Mouse (Mus musculus) embryonic facial prominence, embryonic 15.5 days (tissue): ENCODE results near the gene Mapk6. TPM values are rescaled to one million over a fixed set of nuclear protein-coding genes. Genes with fewer than 3 reads are reported as not detected.
"Not testable (repeated sequence)": the region's sequence is repeated elsewhere in the genome, so short reads cannot be mapped to it uniquely, and the experiment has no call there.

Source experiments
- ATAC-seq: fragments of 200-750 bp; cut with Nextera tagmentation; 2 replicates; pipeline ENCODE4 v1.8.0; 2017; ENCODE audit warnings: low read depth, moderate TSS enrichment; ENCODE audit not compliant: insufficient number of reproducible peaks, low FRiP score, low TSS enrichment
- H3K27ac ChIP-seq: fragments of 300-500 bp; sonication (generic); replicated peaks from 2 replicates; pipeline ENCODE4 v1.5.1; 2015; ENCODE audit warnings: mild to moderate bottlenecking, inconsistent platforms
- H3K27me3 ChIP-seq: fragments of 300-500 bp; sonication (generic); 2 replicates; pipeline ENCODE4 v1.6.1; 2015; ENCODE audit warnings: inconsistent platforms
- H3K36me3 ChIP-seq: fragments of 300-500 bp; sonication (generic); 2 replicates; pipeline ENCODE4 v1.6.1; 2015; ENCODE audit warnings: mild to moderate bottlenecking, inconsistent platforms
- H3K4me1 ChIP-seq: fragments of 300-500 bp; sonication (generic); 2 replicates; pipeline ENCODE4 v1.6.1; 2015; ENCODE audit warnings: inconsistent platforms
- H3K4me2 ChIP-seq: fragments of 300-500 bp; sonication (generic); replicated peaks from 2 replicates; pipeline ENCODE4 v1.6.1; 2015; ENCODE audit warnings: mild to moderate bottlenecking, inconsistent platforms
- H3K4me3 ChIP-seq: fragments of 300-500 bp; sonication (generic); replicated peaks from 2 replicates; pipeline ENCODE4 v1.5.1; 2015; ENCODE audit warnings: mild to moderate bottlenecking, inconsistent platforms
- H3K9ac ChIP-seq: fragments of 300-500 bp; sonication (generic); 2 replicates; pipeline ENCODE4 v1.6.1; 2015; ENCODE audit warnings: inconsistent platforms
- H3K9me3 ChIP-seq: fragments of 300-500 bp; sonication (generic); replicated peaks from 2 replicates; pipeline ENCODE4 v1.6.1; 2016; ENCODE audit warnings: inconsistent platforms
- WGBS: fragments of 180-500 bp; shearing (Covaris S2); methylation state at CpG from one replicate; pipeline ENCODE4 v1.1.7; 2015; 5-methylcytosine and 5-hydroxymethylcytosine counted together
- polyA plus RNA-seq: library from polyadenylated mRNA; unstranded; fragments of >200 nt; fragmentation: Nextera tagmentation; extraction: Ambion mirVana; gene quantifications from 2 replicates; pipeline ENCODE4 v1.2.1, GENCODE M21; 2015

The Mapk6 gene
- 58.1 and 60.2 TPM in 2 replicates for polyA plus RNA-seq

DNA sequence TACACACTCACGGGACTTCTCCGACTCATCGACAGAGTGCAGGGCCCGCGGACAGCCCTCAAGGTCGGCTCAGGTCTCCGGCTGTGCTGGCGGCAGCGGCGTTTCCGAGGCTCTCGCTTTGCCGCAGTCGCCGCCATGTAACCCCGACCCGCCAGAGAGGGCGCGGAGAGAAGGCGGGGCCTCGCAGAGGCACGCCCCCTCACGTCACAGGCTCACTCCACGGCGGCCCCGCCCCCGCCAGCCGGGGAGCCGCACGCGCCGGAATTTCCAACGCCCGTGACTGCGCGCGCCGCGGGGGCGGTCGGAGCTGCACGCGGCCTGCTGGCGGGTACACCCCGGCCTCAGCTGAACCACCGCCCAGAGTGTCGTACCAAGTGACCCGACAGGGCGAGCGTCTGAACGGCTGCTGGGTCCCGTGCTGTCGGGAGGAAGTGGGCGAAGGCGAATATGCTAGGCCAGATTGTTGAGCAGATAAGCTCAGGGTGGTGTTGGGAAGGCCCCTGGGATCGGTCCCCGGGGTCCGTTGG lies at the start of gene Mapk6:
Gene Mapk6, minus strand, starts transcription at position 154 of the 527 bp plus-strand sequence.
- Histone ChIP-seq H3K4me3 (peak within 1 kb of the TSS; percentile 85), H3K9me3 (no peaks in the 10 kb centered on the region), H3K27me3 (no peaks in the 10 kb centered on the region), H3K27ac (peak within 1 kb of the TSS; percentile 98), H3K9ac (peak within 1 kb of the TSS; percentile 75), H3K4me2 (peak within 1 kb of the TSS; percentile 66), H3K36me3 (no peaks in the 10 kb centered on the region), H3K4me1 (peaks cover 23% of the 10 kb centered on the region; the same call in 1 of the 2 replicates)
- under 1% methylated on average over 55 of the region's 58 CpGs for WGBS
- peak; percentile 92 for ATAC-seq

DNA sequence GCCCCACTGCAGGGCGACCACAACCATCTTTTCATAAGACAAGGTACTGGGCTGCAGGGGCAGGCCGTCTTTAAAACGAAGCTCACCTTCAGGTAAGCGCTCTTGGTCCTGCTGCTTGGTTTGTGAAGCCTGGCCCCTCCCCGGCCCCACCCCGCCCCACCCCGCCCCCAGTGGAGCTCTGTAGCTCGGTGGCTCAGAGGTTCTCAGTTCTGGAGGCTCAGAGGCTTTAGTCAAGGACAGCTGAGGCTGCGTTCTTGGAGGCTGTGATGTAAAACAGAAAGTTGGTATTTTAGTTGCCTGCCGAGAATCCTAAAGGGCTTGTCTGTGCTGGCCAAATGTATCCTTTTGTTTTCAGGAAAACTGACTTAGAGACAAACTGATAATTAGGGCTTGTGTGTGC lies 45.9 kb upstream of the Mapk6 start:
- Histone ChIP-seq H3K27ac (no peak overlapping the region), H3K4me3 (no peak overlapping the region), H3K27me3 (no peaks in the 10 kb centered on the region), H3K4me2 (no peak overlapping the region), H3K36me3 (peaks cover 94% of the 10 kb centered on the region), H3K9me3 (no peaks in the 10 kb centered on the region), H3K9ac (no peak overlapping the region), H3K4me1 (no peaks in the 10 kb centered on the region)
- no peak for ATAC-seq
- WGBS: 64% methylated on average over 10 of the region's 10 CpGs

DNA sequence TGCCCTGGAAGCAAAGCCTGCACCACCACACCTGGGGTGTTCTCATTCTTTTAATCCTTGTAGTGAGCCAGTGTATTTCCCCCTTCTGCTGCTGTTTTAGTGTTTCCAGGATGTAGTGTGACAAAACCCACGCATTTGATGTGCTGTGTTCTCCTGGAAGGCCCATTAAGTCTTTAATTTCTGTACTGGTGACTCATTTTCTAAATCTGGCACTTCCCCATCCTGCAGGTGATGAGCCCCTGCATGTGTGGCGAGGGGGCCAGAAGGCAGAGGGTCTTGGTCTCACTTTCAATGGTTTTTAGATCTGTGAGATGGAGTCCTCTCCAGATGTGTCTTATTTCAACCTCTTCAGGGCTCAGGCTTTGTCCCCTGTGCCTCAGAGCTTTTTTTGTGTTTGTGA lies 44.2 kb upstream of the Mapk6 start:
- peak overlapping the region; percentile 11; the same call in 1 of the 2 replicates for H3K27ac ChIP-seq
- 76% methylated on average over 2 of the region's 2 CpGs for WGBS
- no peak overlapping the region for H3K9ac ChIP-seq
- no peak overlapping the region for H3K4me2 ChIP-seq
- H3K36me3 ChIP-seq: peaks cover 89% of the 10 kb centered on the region
- H3K4me3 ChIP-seq: no peak overlapping the region
- no peak for ATAC-seq
- no peaks in the 10 kb centered on the region for H3K27me3 ChIP-seq
- H3K4me1 ChIP-seq: no peaks in the 10 kb centered on the region
- no peaks in the 10 kb centered on the region for H3K9me3 ChIP-seq

DNA sequence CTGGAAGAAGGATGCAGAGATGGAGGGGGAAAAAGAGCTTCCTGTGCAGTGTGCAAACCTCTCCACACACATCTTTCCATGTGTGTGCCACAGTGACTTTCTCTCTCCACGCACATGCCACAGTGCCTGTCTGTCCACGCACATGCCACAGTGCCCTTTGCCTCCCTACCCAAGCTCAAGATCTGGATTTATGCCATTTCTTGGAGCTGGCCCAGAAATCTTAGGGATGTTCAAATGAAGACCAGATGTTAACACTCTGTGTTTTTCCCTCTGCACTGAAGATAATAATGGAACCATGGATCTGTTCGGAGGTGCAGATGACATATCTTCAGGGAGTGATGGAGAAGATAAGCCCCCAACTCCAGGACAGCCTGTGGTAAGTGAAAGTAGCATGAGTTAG lies 38.2 kb upstream of the Mapk6 start:
- Histone ChIP-seq H3K4me2 (no peak overlapping the region), H3K9ac (no peak overlapping the region), H3K27me3 (no peaks in the 10 kb centered on the region), H3K36me3 (peaks cover 73% of the 10 kb centered on the region), H3K27ac (no peak overlapping the region), H3K4me3 (no peak overlapping the region), H3K4me1 (peaks cover under 1% of the 10 kb centered on the region), H3K9me3 (no peaks in the 10 kb centered on the region)
- 52% methylated on average over 3 of the region's 3 CpGs for WGBS
- no peak for ATAC-seq

DNA sequence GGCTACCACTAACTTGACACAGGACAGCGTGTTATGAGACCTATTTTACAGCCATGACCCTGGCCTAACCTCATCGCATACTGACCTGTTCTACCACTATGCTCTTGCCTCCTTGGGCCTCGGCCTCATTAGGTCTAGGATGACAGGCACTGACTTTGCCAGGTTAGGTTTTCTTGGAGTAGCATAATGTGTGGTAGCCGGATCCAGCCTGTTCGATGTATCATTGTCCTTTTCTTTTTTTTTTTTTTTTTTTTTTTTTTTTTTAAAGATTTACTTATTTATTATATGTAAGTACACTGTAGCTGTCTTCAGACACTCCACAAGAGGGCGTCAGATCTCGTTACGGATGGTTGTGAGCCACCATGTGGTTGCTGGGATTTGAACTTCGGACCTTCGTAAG lies 36.8 kb upstream of the Mapk6 start:
- not testable (repeated sequence) for ATAC-seq, H3K9me3 ChIP-seq, H3K4me3 ChIP-seq, H3K27me3 ChIP-seq, H3K27ac ChIP-seq, H3K9ac ChIP-seq, H3K4me2 ChIP-seq
- 81% methylated on average over 10 of the region's 10 CpGs for WGBS
- Histone ChIP-seq H3K36me3 (peaks cover 62% of the 10 kb centered on the region), H3K4me1 (peaks cover 11% of the 10 kb centered on the region)

DNA sequence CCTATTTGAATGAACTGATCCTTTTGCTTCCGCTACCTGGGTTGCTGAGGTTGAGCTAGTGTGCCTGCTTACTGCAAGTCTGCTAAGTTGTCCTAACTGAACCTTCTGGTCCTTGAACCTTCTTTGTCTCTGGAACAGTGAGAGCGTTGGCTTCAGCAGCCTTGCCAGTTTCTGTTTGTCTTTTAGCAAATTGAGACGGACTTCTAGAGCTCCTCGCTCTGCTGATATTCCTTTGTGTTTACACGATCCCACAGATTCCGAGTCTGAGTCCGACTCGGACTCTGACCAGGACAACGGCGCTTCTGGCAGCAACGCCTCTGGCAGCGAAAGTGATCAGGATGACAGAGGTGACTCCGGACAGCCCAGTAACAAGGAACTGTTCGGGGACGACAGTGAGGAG lies 35.2 kb upstream of the Mapk6 start:
- H3K9me3 ChIP-seq: no peaks in the 10 kb centered on the region
- ATAC-seq: no peak
- no peak overlapping the region for H3K4me2 ChIP-seq
- H3K9ac ChIP-seq: no peak overlapping the region
- 91% methylated on average over 15 of the region's 15 CpGs for WGBS
- H3K27ac ChIP-seq: no peak overlapping the region
- no peak overlapping the region for H3K4me3 ChIP-seq
- H3K4me1 ChIP-seq: peaks cover 11% of the 10 kb centered on the region
- H3K27me3 ChIP-seq: no peaks in the 10 kb centered on the region
- H3K36me3 ChIP-seq: peaks cover 53% of the 10 kb centered on the region

DNA sequence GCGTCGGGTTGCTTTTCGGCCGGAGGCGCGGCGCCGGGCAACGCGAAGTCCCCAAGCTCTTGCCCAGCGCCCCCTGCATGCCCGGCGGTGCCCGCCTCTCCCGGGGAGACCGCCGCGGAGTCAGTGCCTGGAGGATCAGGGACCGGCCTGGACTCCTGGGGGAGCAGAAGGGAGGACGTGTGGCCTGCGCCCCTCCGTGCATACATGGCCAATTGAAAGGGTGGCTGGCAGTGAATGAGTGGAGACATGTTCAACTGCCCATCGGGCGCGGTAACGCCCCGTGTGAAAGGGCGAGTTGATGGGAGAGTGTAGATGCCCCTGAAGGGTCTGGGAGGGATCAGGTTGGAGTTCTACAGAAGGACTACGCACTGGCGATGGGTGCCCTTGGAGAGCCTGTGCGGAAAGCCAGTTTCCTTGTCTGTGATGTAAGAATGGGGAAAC lies 31.9 kb upstream of the Mapk6 start:
- Histone ChIP-seq H3K27ac (peak overlapping the region; percentile 91), H3K36me3 (peaks cover 22% of the 10 kb centered on the region), H3K27me3 (no peaks in the 10 kb centered on the region), H3K4me3 (peak overlapping the region; percentile 88), H3K9me3 (no peaks in the 10 kb centered on the region), H3K4me1 (peaks cover 11% of the 10 kb centered on the region), H3K9ac (peak overlapping the region; percentile 90), H3K4me2 (peak overlapping the region; percentile 76)
- ATAC-seq: peak; percentile 74
- 0% methylated on average over 23 of the region's 31 CpGs for WGBS

DNA sequence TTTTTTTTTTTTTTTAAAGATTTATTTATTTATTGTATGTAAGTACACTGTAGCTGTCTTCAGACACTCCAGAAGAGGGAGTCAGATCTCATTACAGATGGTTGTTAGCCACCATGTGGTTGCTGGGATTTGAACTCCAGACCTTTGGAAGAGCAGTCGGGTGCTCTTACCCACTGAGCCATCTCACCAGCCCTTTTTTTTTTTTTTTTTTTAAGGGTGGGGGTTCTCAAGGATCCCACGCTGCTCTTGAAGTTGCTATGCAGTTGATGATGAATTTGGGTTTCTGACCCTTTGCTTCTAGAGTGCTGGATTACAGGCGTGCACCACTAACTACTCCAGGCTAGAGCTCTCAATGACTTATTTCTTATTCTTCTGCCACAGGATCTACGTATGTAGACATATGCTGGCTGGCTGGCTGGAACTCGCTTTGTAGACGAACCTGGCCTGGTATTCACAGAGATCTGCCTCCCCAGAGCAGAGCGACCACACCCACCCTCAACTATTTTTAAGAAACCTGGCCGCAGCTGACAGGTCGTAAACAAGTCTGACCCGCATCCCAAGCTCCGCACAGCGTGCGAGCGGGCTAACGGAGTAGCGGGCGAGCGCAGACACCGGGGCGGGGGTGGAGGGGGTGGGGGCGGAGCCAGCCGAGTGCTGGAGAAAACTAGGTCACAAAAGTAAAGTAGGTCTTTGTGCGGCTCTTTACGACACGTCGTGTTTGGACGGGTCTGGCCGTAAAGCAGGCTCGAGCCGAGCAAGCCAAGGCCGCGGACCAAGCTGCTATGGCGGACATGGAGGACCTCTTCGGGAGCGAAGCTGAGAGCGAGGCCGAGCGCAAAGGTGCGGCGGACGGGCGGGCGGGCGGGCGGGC lies 31.2 kb upstream of the Mapk6 start, which contains the start of gene Leo1:
Gene Leo1, plus strand, starts transcription at position 729 of the 871 bp plus-strand sequence.
- Histone ChIP-seq H3K9ac (peak within 1 kb of the TSS; percentile 90), H3K36me3 (peaks cover 16% of the 10 kb centered on the region), H3K9me3 (no peaks in the 10 kb centered on the region), H3K4me2 (peak within 1 kb of the TSS; percentile 76), H3K4me1 (peaks cover 13% of the 10 kb centered on the region), H3K4me3 (peak within 1 kb of the TSS; percentile 88), H3K27ac (peak within 1 kb of the TSS; percentile 91), H3K27me3 (no peaks in the 10 kb centered on the region)
- ATAC-seq: peak; percentile 91
- WGBS: under 1% methylated on average over 45 of the region's 45 CpGs

DNA sequence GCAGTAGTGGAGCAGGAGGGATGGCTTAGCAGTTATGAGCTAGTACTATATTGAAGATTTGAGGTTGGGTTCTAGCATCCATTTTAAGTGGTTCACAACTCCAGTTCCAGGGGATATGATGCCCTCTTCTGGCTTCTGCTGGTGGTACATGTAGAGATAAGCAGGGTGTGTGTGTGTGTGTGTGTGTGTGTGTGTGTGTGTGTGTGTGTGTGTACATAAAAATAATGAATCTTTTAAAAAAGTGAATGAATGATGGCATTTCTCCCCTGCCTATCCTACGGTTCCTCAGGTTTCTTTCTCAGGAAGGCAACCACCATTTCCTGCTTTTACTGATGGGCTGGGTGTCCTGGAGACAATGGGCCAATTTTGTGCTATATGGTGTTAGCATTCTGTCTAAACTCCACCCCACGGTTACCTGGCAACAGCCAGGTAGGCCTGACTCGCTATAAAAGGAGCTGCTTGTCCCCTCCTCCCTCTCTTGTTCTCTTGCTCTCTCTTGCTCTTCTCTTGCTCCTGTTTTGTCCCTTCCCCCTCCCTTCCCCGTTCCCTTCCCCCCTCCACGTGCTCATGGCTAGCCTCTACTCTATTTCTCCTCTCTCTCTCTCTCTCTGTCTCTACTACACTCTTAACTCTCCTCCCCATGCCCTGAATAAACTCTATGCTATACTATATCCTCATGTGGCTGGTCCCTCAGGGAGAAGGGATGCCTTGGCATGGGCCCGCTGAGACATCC lies 28.0 kb upstream of the Mapk6 start:
- Histone ChIP-seq H3K4me2 (no peak overlapping the region), H3K4me1 (peaks cover 23% of the 10 kb centered on the region), H3K9ac (no peak overlapping the region), H3K36me3 (no peaks in the 10 kb centered on the region), H3K9me3 (no peaks in the 10 kb centered on the region), H3K27ac (no peak overlapping the region), H3K27me3 (no peaks in the 10 kb centered on the region), H3K4me3 (no peak overlapping the region)
- ATAC-seq: no peak
- WGBS: 34% methylated on average over 6 of the region's 6 CpGs

DNA sequence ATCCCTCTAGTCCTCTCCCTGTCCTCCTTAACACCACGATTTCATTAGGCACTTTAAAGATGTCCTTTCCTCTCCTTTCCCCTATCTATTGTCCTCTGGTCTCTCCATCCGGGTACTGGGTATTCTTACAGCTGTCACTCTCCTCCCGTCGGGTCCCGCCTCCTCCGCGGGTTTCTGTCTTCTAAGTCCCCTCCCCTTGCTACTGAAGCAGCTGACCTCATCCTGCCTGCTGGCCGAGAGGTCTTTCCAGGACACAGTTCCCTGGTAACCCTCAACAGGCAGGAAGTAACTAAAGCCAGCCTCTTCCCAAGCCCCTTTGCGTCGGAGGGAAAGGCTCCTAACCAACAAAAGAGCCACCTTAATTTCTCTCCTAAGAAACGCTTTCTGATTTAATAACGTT lies 26.1 kb upstream of the Mapk6 start:
- ATAC-seq: 0 out of 2 replicates have a peak, but pooled peaks have one; percentile 35
- H3K4me3 ChIP-seq: no peak overlapping the region
- H3K9me3 ChIP-seq: no peaks in the 10 kb centered on the region
- no peak overlapping the region for H3K9ac ChIP-seq
- peaks cover 20% of the 10 kb centered on the region for H3K4me1 ChIP-seq
- no peaks in the 10 kb centered on the region for H3K36me3 ChIP-seq
- H3K27ac ChIP-seq: no peak overlapping the region; the same call in 1 of the 2 replicates
- H3K27me3 ChIP-seq: no peaks in the 10 kb centered on the region
- WGBS: 5% methylated on average over 12 of the region's 12 CpGs
- H3K4me2 ChIP-seq: 0 out of 2 replicates have a peak overlapping the region, but pooled peaks have one; percentile 8

DNA sequence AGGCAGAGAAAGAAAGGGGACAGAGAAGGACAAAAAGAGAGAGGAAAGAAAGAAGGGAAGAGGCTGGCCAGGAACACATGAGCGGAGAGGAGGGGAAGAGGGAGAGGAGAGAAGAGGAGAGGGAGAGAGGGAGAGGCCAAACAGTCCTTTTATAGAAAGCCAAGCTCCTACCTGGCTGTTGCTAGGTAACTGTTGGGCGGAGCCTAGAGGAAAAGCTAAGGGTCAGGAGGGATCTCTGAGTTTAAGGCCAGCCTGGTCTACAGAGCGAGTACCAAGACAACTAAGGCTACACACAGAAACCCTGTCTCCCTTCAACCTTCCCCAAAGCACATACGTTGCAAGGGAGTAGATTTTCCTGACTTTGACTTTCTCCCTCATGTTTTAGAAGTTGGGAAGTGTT lies 25.5 kb upstream of the Mapk6 start:
- ATAC-seq: no peak
- Histone ChIP-seq H3K9me3 (no peaks in the 10 kb centered on the region), H3K27ac (0 out of 2 replicates have a peak overlapping the region, but pooled peaks have one; percentile 22), H3K4me1 (peaks cover 24% of the 10 kb centered on the region), H3K9ac (no peak overlapping the region), H3K4me2 (no peak overlapping the region), H3K4me3 (no peak overlapping the region), H3K36me3 (no peaks in the 10 kb centered on the region), H3K27me3 (no peaks in the 10 kb centered on the region)
- WGBS: 86% methylated on average over 4 of the region's 4 CpGs
